Mouse (Mus musculus) forebrain, embryonic 13.5 days (tissue): ENCODE results near the gene Ccdc142. TPM values are rescaled to one million over a fixed set of nuclear protein-coding genes. Genes with fewer than 3 reads are reported as not detected.

Experiments
- ATAC-seq: fragments of 200-750 bp; cut with Nextera tagmentation; 2 replicates; pipeline ENCODE4 v1.8.0; 2017
- H3K27ac ChIP-seq: fragments of 300-500 bp; sonication (generic); 2 replicates; pipeline ENCODE4 v1.5.1; 2015; ENCODE audit warnings: inconsistent platforms, mild to moderate bottlenecking, moderate library complexity
- H3K27me3 ChIP-seq: fragments of 300-500 bp; sonication (generic); 2 replicates; pipeline ENCODE4 v1.6.1; 2015; ENCODE audit warnings: mild to moderate bottlenecking, inconsistent platforms
- H3K36me3 ChIP-seq: fragments of 300-500 bp; sonication (generic); 2 replicates; pipeline ENCODE4 v1.6.1; 2015; ENCODE audit warnings: mild to moderate bottlenecking, inconsistent platforms; ENCODE audit not compliant: poor library complexity, severe bottlenecking
- H3K4me1 ChIP-seq: fragments of 300-500 bp; sonication (generic); 2 replicates; pipeline ENCODE4 v1.6.1; 2015; ENCODE audit warnings: inconsistent platforms
- H3K4me2 ChIP-seq: fragments of 300-500 bp; sonication (generic); 2 replicates; pipeline ENCODE4 v1.6.1; 2015; ENCODE audit warnings: inconsistent platforms, mild to moderate bottlenecking, moderate library complexity
- H3K4me3 ChIP-seq: fragments of 300-500 bp; sonication (generic); 2 replicates; pipeline ENCODE4 v1.5.1; 2015; ENCODE audit warnings: mild to moderate bottlenecking, inconsistent platforms
- H3K9ac ChIP-seq: fragments of 300-500 bp; sonication (generic); 2 replicates; pipeline ENCODE4 v1.6.1; 2015; ENCODE audit warnings: mild to moderate bottlenecking, inconsistent platforms
- H3K9me3 ChIP-seq: fragments of 300-500 bp; sonication (generic); replicated peaks from 2 replicates; pipeline ENCODE4 v1.6.1; 2016; ENCODE audit warnings: inconsistent platforms
- WGBS: fragments of 180-500 bp; shearing (Covaris S2); methylation state at CpG from one replicate; pipeline ENCODE4 v1.1.7; 2015; 5-methylcytosine and 5-hydroxymethylcytosine counted together
- polyA plus RNA-seq: library from polyadenylated mRNA; unstranded; fragments of >200 nt; fragmentation: Nextera tagmentation; extraction: Ambion mirVana; gene quantifications from 2 replicates; pipeline ENCODE4 v1.2.1, GENCODE M21; 2015

The Ccdc142 gene
- polyA plus RNA-seq, 1 experiment from 2014 or later, result 3.5 TPM

GRCm38 (mm10) chr6:83069488-83070246, 31.7 kb upstream of the Ccdc142 start:
- no peak overlapping the region for H3K27ac ChIP-seq
- H3K9me3 ChIP-seq, result no peaks in the 10 kb centered on the region
- peak overlapping the region; percentile 21 for H3K4me3 ChIP-seq
- H3K36me3 ChIP-seq, result no peaks in the 10 kb centered on the region
- H3K4me2 ChIP-seq, result peak overlapping the region; percentile 33
- 0 out of 2 replicates have a peak, but pooled peaks have one; percentile 20 for ATAC-seq
- peaks cover 28% of the 10 kb centered on the region for H3K4me1 ChIP-seq
- WGBS, result 1% methylated on average over 65 of the region's 69 CpGs
- H3K27me3 ChIP-seq, result peaks cover 100% of the 10 kb centered on the region
- H3K9ac ChIP-seq, result no peak overlapping the region

DNA sequence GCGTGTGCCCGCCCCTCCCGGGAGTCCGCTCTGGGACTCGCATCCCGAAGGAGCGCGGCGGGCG, 31.3 kb upstream of the Ccdc142 start, which contains the start of gene Tlx2:
TSS of gene Tlx2 (minus strand) at position 47 of the 64 bp plus-strand sequence.
- H3K9me3 ChIP-seq, result no peaks in the 10 kb centered on the region
- peak within 1 kb of the TSS; percentile 23 for H3K4me3 ChIP-seq
- H3K4me2 ChIP-seq, result peak within 1 kb of the TSS; percentile 33
- H3K27ac ChIP-seq, result no peak within 1 kb of the TSS
- no peak for ATAC-seq
- no peaks in the 10 kb centered on the region for H3K36me3 ChIP-seq
- WGBS, result 0% methylated on average over 9 of the region's 10 CpGs
- peaks cover 100% of the 10 kb centered on the region for H3K27me3 ChIP-seq
- no peak within 1 kb of the TSS for H3K9ac ChIP-seq
- peaks cover 28% of the 10 kb centered on the region for H3K4me1 ChIP-seq

DNA sequence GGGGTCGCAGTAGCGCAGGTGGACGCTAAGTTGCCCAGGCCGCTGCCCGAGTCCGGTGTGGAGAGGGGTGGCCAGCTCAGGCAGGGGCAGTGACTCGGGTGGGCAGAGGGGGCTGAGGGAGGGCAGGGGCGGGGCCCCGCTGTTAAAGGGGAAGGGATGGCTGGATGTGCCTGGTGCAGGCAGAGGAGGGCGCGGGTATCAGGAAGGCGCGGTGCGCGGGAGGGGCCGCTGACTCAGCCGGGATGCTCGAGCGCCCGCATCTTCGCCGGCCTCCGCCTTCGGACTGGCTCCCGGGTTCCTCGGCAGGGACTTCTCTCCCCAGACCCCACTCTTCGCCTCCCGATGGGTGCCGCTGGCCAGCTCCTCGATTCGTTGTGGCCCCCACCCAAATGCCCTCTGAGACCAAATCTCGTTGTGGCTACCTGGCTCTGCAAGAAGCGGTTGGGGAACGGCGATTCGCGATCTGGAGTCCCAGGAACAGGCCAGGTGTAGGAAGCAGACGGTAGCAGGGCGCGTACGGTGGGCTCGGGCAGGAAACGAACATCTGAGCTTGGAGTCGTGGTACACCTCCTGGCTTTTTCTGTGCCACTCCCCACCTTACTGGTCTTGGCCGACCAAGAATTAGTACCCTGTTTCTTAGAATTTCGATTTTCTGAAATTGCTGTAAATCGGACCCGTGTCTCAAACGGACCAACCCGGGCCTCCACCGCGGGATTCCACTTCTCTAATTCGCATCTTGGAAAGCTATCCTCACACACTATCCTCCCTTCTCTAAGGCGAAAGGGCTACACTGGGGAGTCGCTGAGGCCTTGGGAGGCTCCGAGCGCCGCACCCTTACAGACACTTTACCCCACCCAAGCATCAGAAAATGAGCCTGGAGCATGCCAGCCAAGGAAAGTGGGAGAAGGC, 30.8 kb upstream of the Ccdc142 start:
- under 1% methylated on average over 55 of the region's 58 CpGs for WGBS
- Histone ChIP-seq H3K9me3 (no peaks in the 10 kb centered on the region), H3K9ac (no peak overlapping the region), H3K4me2 (peak overlapping the region; percentile 33), H3K4me1 (peaks cover 28% of the 10 kb centered on the region), H3K27me3 (peaks cover 100% of the 10 kb centered on the region), H3K27ac (no peak overlapping the region), H3K36me3 (no peaks in the 10 kb centered on the region), H3K4me3 (peak overlapping the region; percentile 21)
- ATAC-seq, result 0 out of 2 replicates have a peak, but pooled peaks have one; percentile 13

GRCm38 (mm10) chr6:83071220-83071619, 30.2 kb upstream of the Ccdc142 start:
- ATAC-seq, result peak; percentile 52; the same call in 1 of the 2 replicates
- 0 out of 2 replicates have a peak overlapping the region, but pooled peaks have one; percentile 9 for H3K4me3 ChIP-seq
- H3K27ac ChIP-seq, result no peak overlapping the region
- H3K36me3 ChIP-seq, result no peaks in the 10 kb centered on the region
- peaks cover 28% of the 10 kb centered on the region for H3K4me1 ChIP-seq
- H3K4me2 ChIP-seq, result 0 out of 2 replicates have a peak overlapping the region, but pooled peaks have one; percentile 13
- no peak overlapping the region for H3K9ac ChIP-seq
- 1% methylated on average over 18 of the region's 24 CpGs for whole genome bisulfite sequencing
- peaks cover 100% of the 10 kb centered on the region for H3K27me3 ChIP-seq
- H3K9me3 ChIP-seq, result no peaks in the 10 kb centered on the region

- H3K4me3 ChIP-seq, result no peak overlapping the region
- peaks cover 74% of the 10 kb centered on the region for H3K27me3 ChIP-seq
- H3K4me1 ChIP-seq, result peaks cover 37% of the 10 kb centered on the region
- H3K27ac ChIP-seq, result no peak overlapping the region
- H3K36me3 ChIP-seq, result peaks cover 1% of the 10 kb centered on the region; the same call in 1 of the 2 replicates
- no peak overlapping the region for H3K4me2 ChIP-seq
- ATAC-seq, result no peak
- H3K9ac ChIP-seq, result no peak overlapping the region
- 19% methylated on average over 2 of the region's 2 CpGs for WGBS
- no peaks in the 10 kb centered on the region for H3K9me3 ChIP-seq
Measured at GRCm38 (mm10) chr6:83074979-83075378, 26.4 kb upstream of the Ccdc142 start.

DNA sequence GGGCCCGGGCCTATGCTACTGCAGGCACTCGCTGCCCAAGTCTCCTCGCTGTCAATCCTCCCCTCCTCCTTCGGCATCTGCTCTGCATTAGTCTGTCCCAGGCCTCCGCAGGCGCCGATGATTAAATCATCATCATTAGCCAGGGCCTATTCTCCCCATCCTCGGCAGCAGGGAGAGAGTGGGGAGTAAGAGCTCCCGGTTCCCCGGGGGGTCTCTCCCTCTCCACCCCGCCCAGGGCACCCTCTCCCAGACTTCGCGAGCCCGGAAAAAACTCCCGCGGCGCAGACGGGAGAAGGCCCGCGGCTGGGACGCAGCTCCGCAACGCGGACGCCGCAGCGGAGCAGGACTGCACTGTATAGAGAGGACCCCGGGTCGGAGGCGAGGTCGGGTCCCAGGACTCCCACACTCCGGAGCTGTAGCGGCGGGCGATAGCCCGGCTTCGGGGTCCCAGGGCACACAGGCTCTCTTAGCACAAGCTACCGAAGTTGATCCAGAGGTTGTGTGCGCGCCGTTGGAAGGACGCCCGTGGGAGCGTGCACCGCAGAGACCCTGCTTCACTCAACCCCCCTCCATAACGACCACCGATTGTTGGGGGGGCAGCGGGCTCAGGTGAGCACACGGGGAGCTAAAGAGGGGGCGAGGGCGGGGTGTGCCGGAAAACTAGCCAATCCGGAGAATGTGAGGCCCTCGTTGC, 23.6 kb upstream of the Ccdc142 start, which contains the start of gene Pcgf1:
TSS of gene Pcgf1 (plus strand) at position 240 of the 694 bp plus-strand sequence.
- ATAC-seq, result peak; percentile 82
- Histone ChIP-seq H3K9ac (peak within 1 kb of the TSS; percentile 84), H3K4me1 (peaks cover 21% of the 10 kb centered on the region), H3K27ac (peak within 1 kb of the TSS; percentile 87), H3K4me3 (peak within 1 kb of the TSS; percentile 79), H3K4me2 (peak within 1 kb of the TSS; percentile 97), H3K9me3 (no peaks in the 10 kb centered on the region), H3K27me3 (peaks cover 51% of the 10 kb centered on the region), H3K36me3 (peaks cover 29% of the 10 kb centered on the region)
- under 1% methylated on average over 54 of the region's 54 CpGs for WGBS

- peak overlapping the region; percentile 84 for H3K9ac ChIP-seq
- H3K9me3 ChIP-seq, result no peaks in the 10 kb centered on the region
- peaks cover 51% of the 10 kb centered on the region for H3K27me3 ChIP-seq
- H3K4me2 ChIP-seq, result peak overlapping the region; percentile 97
- peak overlapping the region; percentile 79 for H3K4me3 ChIP-seq
- peaks cover 29% of the 10 kb centered on the region for H3K36me3 ChIP-seq
- peaks cover 21% of the 10 kb centered on the region for H3K4me1 ChIP-seq
- ATAC-seq, result peak; percentile 94
- H3K27ac ChIP-seq, result peak overlapping the region; percentile 87
- under 1% methylated on average over 46 of the region's 46 CpGs for WGBS
Measured at GRCm38 (mm10) chr6:83078324-83078858, 23.0 kb upstream of the Ccdc142 start.

- H3K4me1 ChIP-seq, result peaks cover 21% of the 10 kb centered on the region
- no peak overlapping the region for H3K27ac ChIP-seq
- WGBS, result 94% methylated on average over 5 of the region's 5 CpGs
- H3K9ac ChIP-seq, result no peak overlapping the region
- H3K27me3 ChIP-seq, result peaks cover 51% of the 10 kb centered on the region
- ATAC-seq, result no peak
- peaks cover 29% of the 10 kb centered on the region for H3K36me3 ChIP-seq
- H3K4me3 ChIP-seq, result no peak overlapping the region
- 0 out of 2 replicates have a peak overlapping the region, but pooled peaks have one; percentile 97 for H3K4me2 ChIP-seq
- H3K9me3 ChIP-seq, result no peaks in the 10 kb centered on the region
Measured at GRCm38 (mm10) chr6:83080210-83080609, 21.2 kb upstream of the Ccdc142 start.

DNA sequence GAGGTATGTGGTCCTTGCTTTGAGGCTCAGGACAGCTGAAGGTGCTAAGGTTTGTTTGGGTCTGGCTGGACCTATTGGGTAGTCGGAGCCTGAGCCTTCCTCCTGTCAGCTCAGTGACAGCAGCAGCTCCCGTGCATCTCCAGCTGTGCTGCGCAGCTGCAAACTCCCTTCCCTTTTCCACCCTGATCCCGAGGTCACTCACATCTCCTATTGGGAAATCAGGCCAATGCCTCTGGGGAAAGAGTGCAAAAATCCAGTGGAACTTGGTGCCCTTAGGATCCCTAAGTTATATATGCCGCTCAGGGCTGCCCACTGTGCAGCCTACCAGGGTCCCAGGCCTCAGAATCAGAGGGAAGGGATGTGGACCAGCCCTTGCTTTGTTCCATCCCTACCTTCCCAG, 17.9 kb upstream of the Ccdc142 start:
- 5% methylated on average over 5 of the region's 5 CpGs for WGBS
- Histone ChIP-seq H3K36me3 (peaks cover 29% of the 10 kb centered on the region), H3K4me1 (peaks cover 19% of the 10 kb centered on the region), H3K27me3 (peaks cover 63% of the 10 kb centered on the region), H3K27ac (no peak overlapping the region), H3K4me3 (no peak overlapping the region), H3K9ac (no peak overlapping the region), H3K9me3 (no peaks in the 10 kb centered on the region), H3K4me2 (no peak overlapping the region)
- no peak for ATAC-seq

- H3K27me3 ChIP-seq, result peaks cover 71% of the 10 kb centered on the region
- H3K27ac ChIP-seq, result no peak overlapping the region
- H3K4me1 ChIP-seq, result peaks cover 12% of the 10 kb centered on the region
- 5% methylated on average over 6 of the region's 6 CpGs for WGBS
- no peak overlapping the region for H3K4me3 ChIP-seq
- no peak overlapping the region for H3K9ac ChIP-seq
- no peak for ATAC-seq
- H3K4me2 ChIP-seq, result no peak overlapping the region
- no peaks in the 10 kb centered on the region for H3K9me3 ChIP-seq
- peaks cover 29% of the 10 kb centered on the region for H3K36me3 ChIP-seq
Measured at GRCm38 (mm10) chr6:83084477-83084876, 16.9 kb upstream of the Ccdc142 start.

DNA sequence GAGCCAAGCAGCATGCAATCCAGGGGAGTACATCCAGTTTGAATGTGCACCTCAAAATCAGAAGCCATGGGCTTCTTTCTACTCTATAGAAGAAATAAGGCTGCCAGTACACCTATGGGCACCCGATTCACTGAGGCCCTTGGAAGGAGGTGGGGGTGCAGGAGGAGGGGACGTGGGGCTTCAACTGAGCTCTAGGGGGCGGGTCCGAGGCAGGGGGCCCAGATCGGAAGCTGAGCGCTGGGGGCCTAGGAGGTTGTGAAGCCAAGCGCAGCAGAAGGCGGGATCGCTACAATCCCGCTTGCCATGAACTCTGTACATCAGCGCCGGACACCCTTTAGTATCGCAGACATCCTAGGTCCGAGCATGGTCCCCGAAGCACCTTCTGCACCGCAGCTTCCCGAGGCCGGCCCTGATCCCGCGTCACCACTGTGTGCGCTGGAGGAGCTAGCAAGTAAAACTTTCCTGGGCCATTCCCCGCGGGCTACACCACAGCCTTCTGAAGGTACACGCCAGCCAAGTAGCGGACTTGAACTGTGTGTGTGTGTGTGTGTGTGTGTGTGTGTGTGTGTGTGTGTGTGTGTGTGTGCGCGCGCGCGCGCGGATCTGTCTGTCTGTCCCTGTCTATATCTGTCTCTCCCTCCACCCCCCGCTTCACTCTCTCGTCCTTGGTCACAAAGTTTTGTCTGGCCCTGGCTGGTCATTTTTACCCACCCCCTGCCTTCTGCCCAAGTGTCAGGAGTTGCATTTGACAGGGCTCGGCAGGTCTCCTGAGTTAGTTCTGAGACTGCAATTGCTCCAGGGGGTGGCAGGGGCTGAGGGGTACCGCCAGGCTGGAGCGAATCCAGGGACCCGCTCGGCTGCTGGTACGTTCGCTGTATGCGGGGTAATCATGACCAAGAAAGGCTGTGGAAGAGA, 15.0 kb upstream of the Ccdc142 start, which contains the start of gene Lbx2:
TSS of gene Lbx2 (plus strand) at position 247 of the 915 bp plus-strand sequence.
- Histone ChIP-seq H3K4me1 (peaks cover 6% of the 10 kb centered on the region; the same call in 1 of the 2 replicates), H3K27me3 (peaks cover 88% of the 10 kb centered on the region), H3K9ac (0 out of 2 replicates have a peak within 1 kb of the TSS, but pooled peaks have one; percentile 16), H3K4me3 (0 out of 2 replicates have a peak within 1 kb of the TSS, but pooled peaks have one; percentile 4), H3K9me3 (no peaks in the 10 kb centered on the region), H3K4me2 (peak within 1 kb of the TSS; percentile 5; the same call in 1 of the 2 replicates), H3K36me3 (peaks cover 14% of the 10 kb centered on the region; the same call in 1 of the 2 replicates), H3K27ac (no peak within 1 kb of the TSS)
- 2% methylated on average over 42 of the region's 42 CpGs for WGBS
- no peak for ATAC-seq
